In genomic region chr17:29315672-29316465, GRCm38 (mm10) we compare ENCODE assay signal across 13 mouse cellular contexts. TPM values are rescaled to one million over a fixed set of nuclear protein-coding genes. Genes with fewer than 3 reads are reported as not detected.
DNase-seq lines count a peak whose midpoint lies in the region; ATAC-seq and TF ChIP-seq lines count a peak whose summit lies in the region.
"Had no signal": no experiment of that assay in that cellular context is flagged by ENCODE, and none has a peak within 500 bp of the region (broad histone marks: within the 10 kb centered on the region; RNA-seq: fewer than 3 reads in every experiment).

No protein-coding gene starts in this region.

- DNase-seq in heart, adult 18-20 months, result no peak
- DNase-seq in 3134 (ENCODE audit: extremely low read depth, insufficient read length, low spot score) (peak; percentile 58), NIH3T3 (ENCODE audit: low read depth) (peak; percentile 63)
- DNase-seq in kidney, postnatal 0 days (ENCODE audit: low spot score), result peak; percentile 71
- DNase-seq in spleen, postnatal 10 days (ENCODE audit: low spot score in 2 of 2), result no peak
- DNase-seq in urinary bladder, postnatal 10 days (ENCODE audit: low spot score), result no peak
- no peak for DNase-seq in forebrain, embryonic 14.5 days (ENCODE audit: low spot score)
- DNase-seq: adrenal gland, postnatal 14 days; cerebellum, adult 9-10 months; thymus, postnatal 14 days had no signal

- H3K9ac ChIP-seq in heart, embryonic 14.5 days (ENCODE audit: low read length), result no peak overlapping the region
- H3K9ac ChIP-seq in kidney, postnatal 0 days (ENCODE audit: low read depth, low read length), result no peak overlapping the region
- H3K9ac ChIP-seq in forebrain, embryonic 14.5 days (ENCODE audit: low read length), result no peak overlapping the region

- H3K4me1 ChIP-seq in heart, embryonic 14.5 days (ENCODE audit: control insufficient read depth in 2 of 2, insufficient read depth in 2 of 2, low read length in 2 of 2), result peaks cover 0 to 4% of the 10 kb centered on the region in 2 experiments; a peak in 1 of 4 replicates
- H3K4me1 ChIP-seq in kidney, postnatal 0 days (replicated peaks; ENCODE audit: insufficient read depth, low read length), result 0 out of 2 replicates have a peak, but pooled peaks cover 5% of the 10 kb centered on the region
- H3K4me1 ChIP-seq in forebrain, embryonic 14.5 days (ENCODE audit: control insufficient read depth, insufficient read depth, low read length), result no peaks in the 10 kb centered on the region

- no peak overlapping the region for H3K4me2 ChIP-seq in heart, embryonic 14.5 days (ENCODE audit: low read length)
- H3K4me2 ChIP-seq in kidney, postnatal 0 days (ENCODE audit: low read length), result no peak overlapping the region
- no peak overlapping the region for H3K4me2 ChIP-seq in forebrain, embryonic 14.5 days (ENCODE audit: low read length)

- H3K36me3 ChIP-seq in heart, embryonic 14.5 days (ENCODE audit: control insufficient read depth, insufficient read depth, low read length), result no peaks in the 10 kb centered on the region
- no peaks in the 10 kb centered on the region for H3K36me3 ChIP-seq in kidney, postnatal 0 days (ENCODE audit: insufficient read depth, low read length)
- H3K36me3 ChIP-seq in forebrain, embryonic 14.5 days (ENCODE audit: control insufficient read depth, insufficient read depth, low read length), result no peaks in the 10 kb centered on the region
- H3K36me3 ChIP-seq: G1E had no signal

- H3K9me3 ChIP-seq in heart, embryonic 14.5 days (ENCODE audit: control insufficient read depth, low read length), result peaks cover 4% of the 10 kb centered on the region; the same call in 1 of the 2 replicates
- H3K9me3 ChIP-seq in kidney, postnatal 0 days (replicated peaks; ENCODE audit: low read length), result peaks cover 5% of the 10 kb centered on the region; the same call in 1 of the 2 replicates
- H3K9me3 ChIP-seq in forebrain, embryonic 14.5 days (replicated peaks; ENCODE audit: control insufficient read depth, low read length), result no peaks in the 10 kb centered on the region

- 0 out of 2 replicates have a peak, but pooled peaks cover 2% of the 10 kb centered on the region for H3K27me3 ChIP-seq in heart, embryonic 14.5 days (ENCODE audit: control insufficient read depth, insufficient read depth, low read length)
- H3K27me3 ChIP-seq in kidney, postnatal 0 days (ENCODE audit: insufficient read depth, low read length), result no peaks in the 10 kb centered on the region
- H3K27me3 ChIP-seq in forebrain, embryonic 14.5 days (replicated peaks; ENCODE audit: control insufficient read depth, insufficient read depth, low read length), result no peaks in the 10 kb centered on the region

- ATAC-seq in heart, embryonic 14.5 days (ENCODE audit: insufficient number of reproducible peaks, insufficient read depth, low FRiP score, low read depth), result no peak
- ATAC-seq in kidney, postnatal 0 days (replicated peaks; ENCODE audit: low FRiP score, low read depth), result no peak
- ATAC-seq in forebrain, embryonic 14.5 days, result no peak

- peak overlapping the region; percentile 68 to 69 for H3K27ac ChIP-seq in heart, embryonic 14.5 days (replicated peaks in 1 of 2; ENCODE audit: control insufficient read depth in 1 of 2, insufficient read depth in 1 of 2, low read depth in 2 of 2, low read length in 2 of 2)
- H3K27ac ChIP-seq in kidney, postnatal 0 days, result peak overlapping the region; percentile 71
- H3K27ac ChIP-seq in forebrain, embryonic 14.5 days (ENCODE audit: low read depth, low read length), result no peak overlapping the region

- WGBS in heart, embryonic 14.5 days, result 48% methylated on average over 9 of the region's 9 CpGs
- WGBS in kidney, postnatal 0 days, result 40% methylated on average over 9 of the region's 9 CpGs
- 49% methylated on average over 9 of the region's 9 CpGs for WGBS in forebrain, embryonic 14.5 days

- H3K4me3 ChIP-seq in heart, embryonic 14.5 days (ENCODE audit: control insufficient read depth in 1 of 2, insufficient read depth in 1 of 2, low read depth in 1 of 2, low read length in 2 of 2), result no peak overlapping the region
- no peak overlapping the region for H3K4me3 ChIP-seq in kidney, postnatal 0 days (replicated peaks; ENCODE audit: low read depth, low read length)
- H3K4me3 ChIP-seq in forebrain, embryonic 14.5 days (ENCODE audit: low read depth, low read length), result no peak overlapping the region

- no peak for TF ChIP-seq CTCF in kidney, postnatal 0 days (IDR thresholded peaks at IDR 0.05; ENCODE audit: low read depth)

RNA-seq across cellular contexts. Expression of gene Pi16, which starts 1.6 kb away (rescaled TPM):
- 0.77 and 1.1 TPM in 2 replicates for polyA plus RNA-seq in heart, embryonic 14.5 days (2014; fragmentation: Nextera tagmentation; extraction: Ambion mirVana)
- 10 to 100 TPM; 22.7 to 29.1 TPM for total RNA-seq in heart, adult 18-20 months (2021)
- 3.1 and 4.1 TPM in 2 replicates for polyA plus RNA-seq in kidney, postnatal 0 days (2015; fragmentation: Nextera tagmentation; extraction: Ambion mirVana)
- polyA plus RNA-seq in forebrain, embryonic 14.5 days (2014; fragmentation: Nextera tagmentation; extraction: Ambion mirVana), result 1.2 TPM in 2 replicates
- total RNA-seq: megakaryocyte-erythroid progenitor cell, adult 5-6 weeks had no signal

RNA-seq across cellular contexts. Expression of gene Mtch1, which starts 31.9 kb away (rescaled TPM):
- 342 and 368 TPM in 2 replicates for polyA plus RNA-seq in heart, embryonic 14.5 days (2014; fragmentation: Nextera tagmentation; extraction: Ambion mirVana)
- 100 to 1,000 TPM; 193 to 203 TPM for total RNA-seq in heart, adult 18-20 months (2021)
- 307 and 309 TPM in 2 replicates for polyA plus RNA-seq in kidney, postnatal 0 days (2015; fragmentation: Nextera tagmentation; extraction: Ambion mirVana)
- 418 and 521 TPM in 2 replicates for polyA plus RNA-seq in forebrain, embryonic 14.5 days (2014; fragmentation: Nextera tagmentation; extraction: Ambion mirVana)

RNA-seq across cellular contexts. Expression of gene Fgd2, which starts 44.8 kb away (rescaled TPM):
- polyA plus RNA-seq in heart, embryonic 14.5 days (2014; fragmentation: Nextera tagmentation; extraction: Ambion mirVana), result 2.4 and 2.8 TPM in 2 replicates
- 1 to 10 TPM; 1.5 to 2.6 TPM for total RNA-seq in heart, adult 18-20 months (2021)
- polyA plus RNA-seq in kidney, postnatal 0 days (2015; fragmentation: Nextera tagmentation; extraction: Ambion mirVana), result 12.3 and 12.5 TPM in 2 replicates
- 3.4 and 6.1 TPM in 2 replicates for polyA plus RNA-seq in forebrain, embryonic 14.5 days (2014; fragmentation: Nextera tagmentation; extraction: Ambion mirVana)

RNA-seq across cellular contexts. Expression of gene BC004004, which starts 47.3 kb away (rescaled TPM):
- polyA plus RNA-seq in heart, embryonic 14.5 days (2014; fragmentation: Nextera tagmentation; extraction: Ambion mirVana), result 106 and 112 TPM in 2 replicates
- 100 to 1,000 TPM; 297 to 354 TPM for total RNA-seq in heart, adult 18-20 months (2021)
- 131 TPM in 2 replicates for polyA plus RNA-seq in kidney, postnatal 0 days (2015; fragmentation: Nextera tagmentation; extraction: Ambion mirVana)
- 116 and 123 TPM in 2 replicates for polyA plus RNA-seq in forebrain, embryonic 14.5 days (2014; fragmentation: Nextera tagmentation; extraction: Ambion mirVana)

RNA-seq across cellular contexts. Expression of gene Ppil1, which starts 51.9 kb away (rescaled TPM):
- 98.2 and 106 TPM in 2 replicates for polyA plus RNA-seq in heart, embryonic 14.5 days (2014; fragmentation: Nextera tagmentation; extraction: Ambion mirVana)
- 10 to 100 TPM; 34.9 to 36.5 TPM for total RNA-seq in heart, adult 18-20 months (2021)
- polyA plus RNA-seq in kidney, postnatal 0 days (2015; fragmentation: Nextera tagmentation; extraction: Ambion mirVana), result 108 and 126 TPM in 2 replicates
- polyA plus RNA-seq in forebrain, embryonic 14.5 days (2014; fragmentation: Nextera tagmentation; extraction: Ambion mirVana), result 123 and 131 TPM in 2 replicates

Comparison
In these comparisons a context has a peak if more than half of its experiments do, and no peak if none do; other contexts are left out.
1. DNase-seq: peak in 3134 (single experiment), NIH3T3 (single experiment) and kidney, postnatal 0 days (single experiment); none in heart, adult 18-20 months (0 of 2), spleen, postnatal 10 days (0 of 2), urinary bladder, postnatal 10 days (single experiment) and forebrain, embryonic 14.5 days (single experiment).